Mouse (Mus musculus): Measurements from ENCODE around the gene Vps13c. TPM values are rescaled to one million over a fixed set of nuclear protein-coding genes. Genes with fewer than 3 reads are reported as not detected.
A peak's percentile ranks its signal among the peaks of the same experiment; 100 is the strongest.

The Vps13c gene
- polyA plus RNA-seq, 1 experiment from 2014 or later = 4.8 TPM

GRCm38 (mm10) chr9:67832046-67832605, 8.1 kb upstream of the Vps13c start, which contains the start of gene C2cd4a:
Gene C2cd4a, minus strand, starts transcription at chr9:67832330.
- H3K27ac ChIP-seq = no peak within 1 kb of the TSS
- H3K36me3 ChIP-seq = no peaks in the 10 kb centered on the region
- 3% methylated on average over 20 of the region's 20 CpGs for WGBS
- no peaks in the 10 kb centered on the region for H3K9me3 ChIP-seq
- H3K9ac ChIP-seq = peak within 1 kb of the TSS; percentile 59
- H3K4me3 ChIP-seq = peak within 1 kb of the TSS; percentile 43
- H3K4me1 ChIP-seq = peaks cover 12% of the 10 kb centered on the region; the same call in 1 of the 2 replicates
- no peak; the same call in 1 of the 2 replicates for ATAC-seq (ENCODE audit: insufficient number of reproducible peaks, insufficient read depth, low FRiP score, low TSS enrichment)
- peak within 1 kb of the TSS; percentile 88 for H3K4me2 ChIP-seq (replicated peaks)
- peaks cover 42% of the 10 kb centered on the region for H3K27me3 ChIP-seq

- Histone ChIP-seq H3K36me3 (no peaks in the 10 kb centered on the region), H3K4me1 (peaks cover 12% of the 10 kb centered on the region; the same call in 1 of the 2 replicates), H3K9me3 (no peaks in the 10 kb centered on the region), H3K27me3 (peaks cover 34% of the 10 kb centered on the region), H3K27ac (no peak overlapping the region), H3K9ac (no peak overlapping the region), H3K4me3 (no peak overlapping the region), H3K4me2 (replicated peaks) (no peak overlapping the region)
- WGBS = 79% methylated on average over 5 of the region's 5 CpGs
- no peak for ATAC-seq (ENCODE audit: insufficient number of reproducible peaks, insufficient read depth, low FRiP score, low TSS enrichment)
Observed at GRCm38 (mm10) chr9:67834535-67834934, 5.7 kb upstream of the Vps13c start.

- no peak for ATAC-seq (ENCODE audit: insufficient number of reproducible peaks, insufficient read depth, low FRiP score, low TSS enrichment)
- Histone ChIP-seq H3K36me3 (no peaks in the 10 kb centered on the region), H3K4me1 (peaks cover 1% of the 10 kb centered on the region; the same call in 1 of the 2 replicates), H3K4me3 (no peak overlapping the region), H3K9me3 (no peaks in the 10 kb centered on the region), H3K27me3 (0 out of 2 replicates have a peak, but pooled peaks cover 8% of the 10 kb centered on the region), H3K9ac (no peak overlapping the region), H3K27ac (no peak overlapping the region), H3K4me2 (replicated peaks) (no peak overlapping the region)
- 83% methylated on average over 2 of the region's 2 CpGs for WGBS
Observed at GRCm38 (mm10) chr9:67837311-67837710, 2.9 kb upstream of the Vps13c start.

GRCm38 (mm10) chr9:67842797-67843196, 2.6 kb downstream of the Vps13c start:
- Histone ChIP-seq H3K27ac (no peak overlapping the region), H3K4me3 (no peak overlapping the region), H3K36me3 (no peaks in the 10 kb centered on the region), H3K27me3 (no peaks in the 10 kb centered on the region), H3K9ac (no peak overlapping the region), H3K4me2 (replicated peaks) (no peak overlapping the region), H3K4me1 (no peaks in the 10 kb centered on the region), H3K9me3 (no peaks in the 10 kb centered on the region)
- ATAC-seq (ENCODE audit: insufficient number of reproducible peaks, insufficient read depth, low FRiP score, low TSS enrichment) = no peak
- WGBS = 76% methylated on average over 5 of the region's 5 CpGs

- Histone ChIP-seq H3K4me3 (no peak overlapping the region), H3K4me2 (replicated peaks) (no peak overlapping the region), H3K9ac (no peak overlapping the region), H3K27me3 (no peaks in the 10 kb centered on the region), H3K27ac (no peak overlapping the region), H3K36me3 (no peaks in the 10 kb centered on the region), H3K4me1 (no peaks in the 10 kb centered on the region), H3K9me3 (no peaks in the 10 kb centered on the region)
- no peak for ATAC-seq (ENCODE audit: insufficient number of reproducible peaks, insufficient read depth, low FRiP score, low TSS enrichment)
- WGBS = 82% methylated on average over 4 of the region's 4 CpGs
Observed at GRCm38 (mm10) chr9:67845012-67845411, 4.8 kb downstream of the Vps13c start.

GRCm38 (mm10) chr9:67845648-67846047, 5.5 kb downstream of the Vps13c start:
- ATAC-seq (ENCODE audit: insufficient number of reproducible peaks, insufficient read depth, low FRiP score, low TSS enrichment) = no peak
- Histone ChIP-seq H3K4me2 (replicated peaks) (no peak overlapping the region), H3K36me3 (no peaks in the 10 kb centered on the region), H3K4me1 (no peaks in the 10 kb centered on the region), H3K9ac (no peak overlapping the region), H3K9me3 (no peaks in the 10 kb centered on the region), H3K27ac (no peak overlapping the region), H3K4me3 (no peak overlapping the region), H3K27me3 (no peaks in the 10 kb centered on the region)
- WGBS = 75% methylated on average over 5 of the region's 5 CpGs

GRCm38 (mm10) chr9:67846089-67846488, 5.9 kb downstream of the Vps13c start:
- Histone ChIP-seq H3K27me3 (no peaks in the 10 kb centered on the region), H3K36me3 (no peaks in the 10 kb centered on the region), H3K9me3 (no peaks in the 10 kb centered on the region), H3K4me3 (no peak overlapping the region), H3K4me1 (no peaks in the 10 kb centered on the region), H3K4me2 (replicated peaks) (no peak overlapping the region), H3K27ac (no peak overlapping the region), H3K9ac (no peak overlapping the region)
- ATAC-seq (ENCODE audit: insufficient number of reproducible peaks, insufficient read depth, low FRiP score, low TSS enrichment) = no peak
- WGBS = 97% methylated on average over 2 of the region's 2 CpGs

- no peak for ATAC-seq (ENCODE audit: insufficient number of reproducible peaks, insufficient read depth, low FRiP score, low TSS enrichment)
- 91% methylated on average over 3 of the region's 3 CpGs for WGBS
Observed at GRCm38 (mm10) chr9:67847606-67848005, 7.4 kb downstream of the Vps13c start.

GRCm38 (mm10) chr9:67849397-67849796, 9.2 kb downstream of the Vps13c start:
- Histone ChIP-seq H3K9ac (no peak overlapping the region), H3K36me3 (no peaks in the 10 kb centered on the region), H3K4me1 (no peaks in the 10 kb centered on the region), H3K27ac (no peak overlapping the region), H3K4me3 (no peak overlapping the region), H3K9me3 (no peaks in the 10 kb centered on the region), H3K4me2 (replicated peaks) (no peak overlapping the region), H3K27me3 (no peaks in the 10 kb centered on the region)
- 78% methylated on average over 12 of the region's 12 CpGs for WGBS
- no peak for ATAC-seq (ENCODE audit: insufficient number of reproducible peaks, insufficient read depth, low FRiP score, low TSS enrichment)

More at GRCm38 (mm10) chr9:67847606-67848005, 7.4 kb downstream of the Vps13c start:
- no peak overlapping the region for H3K4me2 ChIP-seq (replicated peaks)
- H3K4me3 ChIP-seq = no peak overlapping the region
- no peak overlapping the region for H3K9ac ChIP-seq
- no peaks in the 10 kb centered on the region for H3K27me3 ChIP-seq
- H3K36me3 ChIP-seq = no peaks in the 10 kb centered on the region
- no peaks in the 10 kb centered on the region for H3K4me1 ChIP-seq
- no peak overlapping the region for H3K27ac ChIP-seq
- no peaks in the 10 kb centered on the region for H3K9me3 ChIP-seq

GRCm38 (mm10) chr9:67849846-67850245, 9.7 kb downstream of the Vps13c start:
- H3K4me3 ChIP-seq = no peak overlapping the region
- no peak overlapping the region for H3K4me2 ChIP-seq (replicated peaks)
- H3K9me3 ChIP-seq = no peaks in the 10 kb centered on the region

GRCm38 (mm10) chr9:67851150-67851549, 11.0 kb downstream of the Vps13c start:
- no peaks in the 10 kb centered on the region for H3K9me3 ChIP-seq
- no peak overlapping the region for H3K9ac ChIP-seq
- 81% methylated on average over 4 of the region's 4 CpGs for WGBS
- no peak for ATAC-seq (ENCODE audit: insufficient number of reproducible peaks, insufficient read depth, low FRiP score, low TSS enrichment)
- H3K4me1 ChIP-seq = no peaks in the 10 kb centered on the region
- H3K4me3 ChIP-seq = no peak overlapping the region
- no peak overlapping the region for H3K27ac ChIP-seq
- H3K4me2 ChIP-seq (replicated peaks) = no peak overlapping the region
- H3K27me3 ChIP-seq = no peaks in the 10 kb centered on the region
- no peaks in the 10 kb centered on the region for H3K36me3 ChIP-seq

More at GRCm38 (mm10) chr9:67849846-67850245, 9.7 kb downstream of the Vps13c start:
- WGBS = 97% methylated on average over 3 of the region's 3 CpGs
- no peak overlapping the region for H3K27ac ChIP-seq
- no peak for ATAC-seq (ENCODE audit: insufficient number of reproducible peaks, insufficient read depth, low FRiP score, low TSS enrichment)
- no peak overlapping the region for H3K9ac ChIP-seq
- H3K27me3 ChIP-seq = no peaks in the 10 kb centered on the region
- H3K36me3 ChIP-seq = no peaks in the 10 kb centered on the region
- H3K4me1 ChIP-seq = no peaks in the 10 kb centered on the region

GRCm38 (mm10) chr9:67860273-67860672, 20.1 kb downstream of the Vps13c start:
- Histone ChIP-seq H3K4me3 (no peak overlapping the region), H3K9ac (no peak overlapping the region), H3K9me3 (no peaks in the 10 kb centered on the region), H3K4me1 (0 out of 2 replicates have a peak, but pooled peaks cover 5% of the 10 kb centered on the region), H3K27me3 (no peaks in the 10 kb centered on the region), H3K27ac (no peak overlapping the region), H3K4me2 (replicated peaks) (no peak overlapping the region), H3K36me3 (no peaks in the 10 kb centered on the region)
- 79% methylated on average over 2 of the region's 2 CpGs for WGBS
- ATAC-seq (ENCODE audit: insufficient number of reproducible peaks, insufficient read depth, low FRiP score, low TSS enrichment) = no peak
